Mouse (Mus musculus) cerebellum, adult 2 months (tissue): ENCODE measurements around the gene Cacna1g. TPM values are rescaled to one million over a fixed set of nuclear protein-coding genes. Genes with fewer than 3 reads are reported as not detected.

Experiments
- DNase-seq, 2 experiments: peaks; one replicate each; pipeline ENCODE4 v3.0.0; 2021
- H3K27ac ChIP-seq: fragments of 200-500 bp; 2 replicates; pipeline ENCODE4 v1.5.1; 2012; ENCODE audit warnings: low read length, control low read depth, inconsistent platforms; ENCODE audit not compliant: insufficient read depth
- H3K27me3 ChIP-seq: fragments of 200-500 bp; 2 replicates; pipeline ENCODE4 v1.6.1; 2012; ENCODE audit warnings: inconsistent platforms, mild to moderate bottlenecking, low read length, moderate library complexity; ENCODE audit not compliant: control insufficient read depth, insufficient read depth
- H3K4me1 ChIP-seq: fragments of 200-500 bp; 2 replicates; pipeline ENCODE4 v1.6.1; 2011; ENCODE audit warnings: low read length; ENCODE audit not compliant: control insufficient read depth, insufficient read depth
- H3K4me3 ChIP-seq: fragments of 200-500 bp; replicated peaks from 2 replicates; pipeline ENCODE3; 2011; ENCODE audit warnings: mild to moderate bottlenecking, low read depth, low read length, control low read depth; ENCODE audit not compliant: insufficient read depth
- CTCF ChIP-seq: fragments of 200-500 bp; IDR thresholded peaks from 2 replicates; pipeline ENCODE4 v1.5.1; 2011; ENCODE audit warnings: low read depth, mild to moderate bottlenecking, control low read depth, low read length, moderate library complexity, borderline replicate concordance; ENCODE audit not compliant: insufficient read depth
- POLR2A ChIP-seq: fragments of 200-500 bp; IDR thresholded peaks from 2 replicates; pipeline ENCODE4 v1.6.1; 2011; ENCODE audit warnings: low read length, control low read depth, borderline replicate concordance; ENCODE audit not compliant: insufficient read depth
- WGBS: fragments of 180-500 bp; shearing (Covaris S2); methylation state at CpG from one replicate; pipeline ENCODE4 v1.1.7; 2018; 5-methylcytosine and 5-hydroxymethylcytosine counted together
- polyA plus RNA-seq: library from polyadenylated mRNA; depleted of rRNA; stranded (reverse); fragments of >200 nt; gene quantifications from 2 replicates; pipeline ENCODE4 v1.2.3, GENCODE M21; 2012

The Cacna1g gene
- polyA plus RNA-seq, 1 experiment, result 199 TPM

DNA sequence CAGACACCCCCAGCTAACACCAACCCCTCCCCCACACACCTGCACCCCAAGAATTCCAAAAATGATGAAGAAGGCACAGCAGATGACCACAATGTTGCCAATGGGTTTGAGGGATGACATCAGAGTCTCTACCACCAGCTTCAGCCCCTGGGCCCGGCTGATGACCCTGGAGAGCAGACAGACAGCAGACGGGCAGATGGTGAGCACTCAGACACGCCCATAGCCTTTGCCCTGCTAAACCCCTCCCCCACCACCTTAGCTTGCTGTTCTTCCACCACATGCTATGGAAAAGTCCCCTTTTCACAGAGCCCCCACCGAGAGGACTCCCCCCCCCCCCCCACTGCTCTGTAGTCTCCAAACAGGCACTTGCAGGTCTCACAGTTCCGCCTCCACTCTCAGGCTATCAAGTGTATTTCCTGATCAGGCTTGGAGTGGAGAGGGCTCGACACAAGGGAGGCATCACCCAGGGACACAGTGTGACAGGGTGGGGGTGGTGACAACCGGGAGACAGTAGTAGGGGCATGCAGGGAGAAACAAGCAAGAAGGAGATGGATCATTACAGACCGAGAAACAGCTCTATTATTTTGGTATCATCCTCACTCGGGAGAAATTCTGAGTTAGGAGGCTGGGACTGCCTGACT lies 44.9 kb downstream of the Cacna1g start:
- TF ChIP-seq POLR2A (no peak), CTCF (no peak)
- peaks cover 7% of the 10 kb centered on the region for H3K4me1 ChIP-seq
- no peak overlapping the region for H3K27ac ChIP-seq
- 51% methylated on average over 9 of the region's 9 CpGs for WGBS
- no peak for DNase-seq
- no peaks in the 10 kb centered on the region for H3K27me3 ChIP-seq
- H3K4me3 ChIP-seq, result no peak overlapping the region

DNA sequence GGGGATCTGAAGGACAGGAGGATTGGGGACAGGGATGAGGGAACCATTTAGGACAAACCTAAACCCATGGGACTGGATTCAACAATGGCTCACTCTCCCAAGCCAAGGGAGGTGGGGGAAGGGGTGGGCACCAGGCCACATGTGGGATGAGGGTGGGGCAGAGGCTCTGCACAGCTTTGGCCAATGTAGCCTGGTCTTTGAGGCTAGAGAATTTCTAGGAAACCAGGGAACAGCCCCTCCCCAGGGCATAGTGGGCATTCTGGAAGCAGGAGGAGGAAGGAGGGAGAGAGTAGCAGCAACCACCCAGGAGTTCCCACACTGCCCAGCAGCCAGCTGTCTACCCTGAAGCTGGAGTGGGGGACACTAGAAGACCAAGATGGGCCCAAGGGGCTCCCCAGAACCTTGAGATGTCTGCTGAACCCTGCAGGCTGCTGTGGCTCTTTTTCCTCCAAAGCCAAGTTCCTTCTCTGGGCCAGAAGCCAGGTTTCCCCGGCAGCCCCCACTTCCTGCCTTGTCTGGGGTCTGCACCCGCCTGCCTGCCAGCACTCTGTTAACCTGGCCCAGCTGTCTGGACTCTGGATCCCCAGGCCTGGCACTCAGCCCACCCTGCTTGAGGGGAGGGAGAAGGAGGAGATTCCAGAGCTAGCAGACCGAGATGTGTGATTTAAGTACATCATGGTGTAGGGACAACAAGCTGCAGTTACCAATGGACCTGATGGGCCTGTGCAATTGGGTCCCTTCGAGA lies 45.7 kb downstream of the Cacna1g start:
- Histone ChIP-seq H3K27ac (no peak overlapping the region), H3K27me3 (no peaks in the 10 kb centered on the region), H3K4me3 (no peak overlapping the region), H3K4me1 (peaks cover 14% of the 10 kb centered on the region)
- TF ChIP-seq CTCF (no peak), POLR2A (no peak)
- DNase-seq, result no peak
- WGBS, result 40% methylated on average over 4 of the region's 4 CpGs

DNA sequence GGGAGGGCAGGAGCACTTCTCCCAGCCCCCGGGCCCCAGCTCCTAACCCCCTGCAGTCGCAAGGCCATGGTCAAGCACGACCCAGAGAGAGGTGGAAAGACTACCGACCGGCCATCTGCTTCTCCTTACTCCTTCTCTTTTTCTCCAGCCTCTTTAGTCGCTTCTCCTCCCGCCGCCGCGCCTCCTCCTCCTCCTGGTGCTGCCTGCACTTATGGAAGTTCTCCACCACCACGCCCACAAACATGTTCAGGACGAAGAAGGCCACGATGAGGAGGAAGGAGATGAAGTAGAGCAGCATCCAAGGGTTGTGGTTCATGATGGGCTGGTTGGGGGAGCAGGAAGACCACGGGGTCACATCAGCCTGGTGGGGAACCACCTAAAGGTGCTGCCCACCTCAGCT lies 48.3 kb downstream of the Cacna1g start:
- no peak for TF ChIP-seq POLR2A
- TF ChIP-seq CTCF, result no peak
- 72% methylated on average over 14 of the region's 14 CpGs for WGBS

DNA sequence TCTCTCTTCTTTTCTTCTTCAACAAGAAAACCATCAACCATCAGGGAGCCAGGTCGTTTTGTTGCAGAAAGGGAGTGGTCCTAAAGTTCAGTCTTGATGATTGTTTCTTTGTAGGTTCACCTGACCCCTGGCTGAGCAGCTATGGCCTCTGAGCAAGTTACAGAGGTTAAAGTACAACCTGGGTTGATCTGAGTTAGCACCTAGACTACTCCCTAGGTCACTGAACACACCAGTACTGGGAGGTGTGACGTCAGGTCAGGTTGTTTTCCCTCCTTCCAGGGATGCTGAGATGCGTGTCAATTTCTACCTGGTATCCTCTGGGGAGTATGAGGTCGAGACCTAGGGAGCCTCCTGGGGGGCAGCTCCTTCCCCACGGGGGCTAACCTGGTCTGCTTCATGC lies 48.8 kb downstream of the Cacna1g start:
- 81% methylated on average over 5 of the region's 5 CpGs for WGBS
- Histone ChIP-seq H3K27me3 (no peaks in the 10 kb centered on the region), H3K27ac (no peak overlapping the region), H3K4me3 (no peak overlapping the region), H3K4me1 (peaks cover 15% of the 10 kb centered on the region)
- DNase-seq, result no peak
- TF ChIP-seq POLR2A (no peak), CTCF (no peak)

More for the DNA sequence above, 48.3 kb downstream of the Cacna1g start:
- Histone ChIP-seq H3K27me3 (no peaks in the 10 kb centered on the region), H3K4me3 (no peak overlapping the region), H3K4me1 (peaks cover 14% of the 10 kb centered on the region), H3K27ac (no peak overlapping the region)
- no peak for DNase-seq

DNA sequence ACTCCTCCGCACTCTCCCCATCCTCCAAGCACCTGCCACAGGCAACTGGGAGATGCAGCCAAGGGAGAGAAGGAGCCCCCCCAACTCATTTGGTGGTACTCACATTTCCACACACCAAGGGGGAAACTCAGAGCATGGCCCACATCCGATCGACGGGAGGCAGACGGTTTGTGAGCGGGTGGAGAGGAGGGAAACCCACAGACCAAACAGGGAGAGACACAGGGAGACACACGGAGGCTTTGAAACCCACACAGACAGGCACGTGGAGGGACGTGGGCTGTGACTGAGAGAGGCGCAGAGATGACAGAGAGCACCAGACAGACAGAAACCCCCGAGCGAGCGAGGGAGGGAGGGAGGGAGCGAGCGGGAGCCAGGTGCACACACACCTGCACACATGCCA lies 49.6 kb downstream of the Cacna1g start:
- 51% methylated on average over 15 of the region's 15 CpGs for WGBS
- TF ChIP-seq POLR2A, result no peak
- TF ChIP-seq CTCF, result no peak
- Histone ChIP-seq H3K4me1 (peaks cover 23% of the 10 kb centered on the region), H3K27me3 (no peaks in the 10 kb centered on the region), H3K4me3 (no peak overlapping the region), H3K27ac (no peak overlapping the region)
- no peak for DNase-seq

DNA sequence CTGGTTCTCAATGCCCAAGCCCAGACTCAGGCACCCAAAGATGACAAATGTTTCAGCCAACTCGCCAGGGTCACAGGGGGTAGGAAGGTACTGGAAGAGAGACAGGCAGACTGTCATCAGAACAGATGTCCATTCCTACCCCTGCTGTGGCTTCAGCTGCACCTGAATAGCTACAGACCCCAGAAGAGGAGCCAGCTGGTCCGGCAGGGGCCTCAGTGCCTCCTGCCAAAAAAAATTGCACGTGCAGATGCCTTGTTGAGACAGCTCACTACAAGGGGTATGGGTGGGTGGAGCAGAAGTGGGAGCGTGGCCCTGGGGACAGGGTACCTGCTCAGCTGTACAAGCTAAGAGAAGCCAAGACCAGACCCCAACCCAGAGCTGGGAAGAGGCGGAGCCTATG lies 50.1 kb downstream of the Cacna1g start:
- Histone ChIP-seq H3K4me1 (peaks cover 27% of the 10 kb centered on the region), H3K27ac (no peak overlapping the region), H3K4me3 (no peak overlapping the region), H3K27me3 (no peaks in the 10 kb centered on the region)
- TF ChIP-seq CTCF (no peak), POLR2A (no peak)
- peak in 1 of 2 experiments; percentile 55 for DNase-seq
- 30% methylated on average over 5 of the region's 5 CpGs for WGBS

DNA sequence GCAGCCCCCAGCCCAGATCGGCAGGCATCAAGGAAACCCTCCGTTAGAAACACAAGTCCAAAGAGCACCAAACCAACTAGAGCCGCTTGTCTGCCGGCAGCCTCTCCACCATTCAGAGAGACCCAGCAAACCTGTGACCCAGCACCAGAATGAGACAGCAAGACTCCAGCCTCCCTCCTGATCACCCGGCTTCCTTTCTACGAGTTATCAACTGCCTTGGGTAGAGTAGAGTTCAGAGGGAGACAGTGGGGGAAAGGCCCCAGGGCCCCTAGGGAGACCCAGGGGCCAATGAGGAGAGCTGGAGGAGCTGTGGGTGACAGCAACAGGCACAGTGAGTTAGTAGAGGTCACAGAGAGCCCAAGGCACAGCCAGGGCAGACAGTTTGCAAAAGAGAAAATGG lies 53.0 kb downstream of the Cacna1g start:
- no peak for TF ChIP-seq CTCF
- no peak for TF ChIP-seq POLR2A
- DNase-seq, result no peak
- Histone ChIP-seq H3K4me1 (peaks cover 27% of the 10 kb centered on the region), H3K4me3 (no peak overlapping the region), H3K27me3 (no peaks in the 10 kb centered on the region), H3K27ac (no peak overlapping the region)
- WGBS, result 82% methylated on average over 6 of the region's 6 CpGs

DNA sequence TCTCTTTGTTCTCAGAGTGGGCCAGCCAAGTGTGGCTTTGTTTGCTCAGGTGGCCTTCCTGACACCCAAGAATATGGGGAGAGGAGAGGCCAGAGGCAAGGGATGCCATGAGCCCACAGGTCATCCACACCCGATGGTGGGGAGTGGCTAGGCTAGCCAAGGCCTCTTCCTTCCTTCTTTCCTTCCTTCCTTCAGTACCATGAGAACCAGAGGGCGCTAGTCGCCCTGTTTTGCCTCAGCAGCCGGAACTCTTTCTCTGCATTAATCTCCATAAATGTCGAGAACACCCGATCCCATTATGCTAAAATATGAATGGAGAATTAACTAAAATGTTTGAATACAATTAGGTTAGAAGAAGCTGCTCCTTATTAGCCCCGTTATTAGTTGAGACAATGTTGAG lies 53.7 kb downstream of the Cacna1g start:
- H3K4me1 ChIP-seq, result peaks cover 27% of the 10 kb centered on the region
- no peak overlapping the region for H3K27ac ChIP-seq
- H3K4me3 ChIP-seq, result no peak overlapping the region
- TF ChIP-seq CTCF (peak; percentile 45; the same call in 1 of the 2 replicates), POLR2A (no peak)
- DNase-seq, result peak; percentile 54 to 60
- H3K27me3 ChIP-seq, result no peaks in the 10 kb centered on the region
- 47% methylated on average over 7 of the region's 7 CpGs for WGBS
